Mouse (Mus musculus) c-Kit-negative CD71-positive TER-119-positive erythroid progenitor cells, embryonic 14.5 days (primary cell): ENCODE measurements around the gene Gata3.

Experiments
- DNase-seq: peaks from one replicate; pipeline ENCODE4 v3.0.0-alpha.2; 2013; ENCODE audit warnings: low read depth, low spot score

The Gata3 gene

DNA sequence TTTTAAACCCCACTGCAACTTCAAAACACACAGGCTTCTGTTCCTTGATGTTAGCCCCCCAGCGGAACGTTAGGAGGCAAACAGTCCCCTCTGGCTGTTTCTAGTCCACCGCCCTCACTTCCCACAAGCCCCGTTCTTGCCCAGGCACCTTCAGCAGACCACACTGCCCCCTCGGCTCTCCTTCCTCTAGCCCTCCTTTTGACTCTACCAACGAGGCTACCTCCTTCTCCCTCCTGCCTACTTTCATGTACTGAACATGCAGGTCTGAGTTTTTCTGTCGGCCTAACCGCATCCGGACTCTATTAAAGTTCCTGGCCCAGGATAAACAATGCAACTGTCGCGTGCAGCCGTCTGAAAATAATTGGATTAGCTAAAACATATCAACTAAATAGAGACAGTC lies 17.2 kb downstream of the Gata3 start:
- DNase-seq: no peak

DNA sequence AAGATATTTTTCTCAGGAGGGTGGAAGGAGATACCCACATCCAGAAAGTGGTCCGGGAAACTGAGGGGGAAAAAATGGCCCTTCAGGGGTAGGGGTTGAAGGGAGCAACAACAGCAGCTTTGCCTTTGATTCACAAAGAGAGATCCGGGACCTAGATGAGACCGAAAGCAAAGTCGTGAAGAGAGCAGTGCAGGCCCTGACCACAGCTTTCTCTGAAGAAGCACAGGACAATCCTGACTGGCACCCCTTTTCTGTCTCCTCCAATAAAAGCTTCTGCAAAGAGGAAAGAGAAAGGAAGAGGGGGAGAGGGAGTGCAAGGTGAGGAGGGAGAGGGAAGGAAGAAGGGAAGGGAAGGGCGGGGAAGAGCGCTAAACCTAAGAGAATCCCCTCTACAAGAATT lies 18.0 kb downstream of the Gata3 start:
- no peak for DNase-seq

DNA sequence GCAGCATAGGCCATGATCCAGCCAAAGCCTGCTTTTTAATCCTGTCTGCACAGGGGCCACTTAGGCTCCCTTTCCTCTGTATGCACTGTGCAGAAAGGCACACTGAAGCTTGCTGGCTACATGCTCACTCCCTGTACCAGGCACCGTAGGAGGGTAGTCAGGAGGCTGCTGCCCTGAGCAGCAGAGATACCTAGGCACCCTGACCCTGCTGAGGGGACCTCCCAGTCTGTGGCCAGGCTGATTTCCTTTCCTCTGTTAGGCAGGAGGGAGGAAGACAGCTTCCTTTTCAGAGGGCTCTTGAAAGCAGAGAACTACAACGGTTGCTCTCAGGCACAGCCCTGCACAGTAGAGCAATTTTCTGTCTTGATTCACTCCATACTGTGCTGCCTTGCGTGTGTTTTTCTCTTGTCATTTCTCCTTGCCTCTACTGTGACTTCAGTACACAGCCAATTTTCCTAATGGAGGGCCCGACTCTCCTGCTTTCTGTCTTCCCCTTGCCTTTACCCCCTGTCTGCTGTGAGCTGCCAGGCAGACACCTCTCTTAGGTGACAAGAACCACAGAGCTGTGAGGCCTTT lies 18.6 kb downstream of the Gata3 start:
- DNase-seq: no peak

DNA sequence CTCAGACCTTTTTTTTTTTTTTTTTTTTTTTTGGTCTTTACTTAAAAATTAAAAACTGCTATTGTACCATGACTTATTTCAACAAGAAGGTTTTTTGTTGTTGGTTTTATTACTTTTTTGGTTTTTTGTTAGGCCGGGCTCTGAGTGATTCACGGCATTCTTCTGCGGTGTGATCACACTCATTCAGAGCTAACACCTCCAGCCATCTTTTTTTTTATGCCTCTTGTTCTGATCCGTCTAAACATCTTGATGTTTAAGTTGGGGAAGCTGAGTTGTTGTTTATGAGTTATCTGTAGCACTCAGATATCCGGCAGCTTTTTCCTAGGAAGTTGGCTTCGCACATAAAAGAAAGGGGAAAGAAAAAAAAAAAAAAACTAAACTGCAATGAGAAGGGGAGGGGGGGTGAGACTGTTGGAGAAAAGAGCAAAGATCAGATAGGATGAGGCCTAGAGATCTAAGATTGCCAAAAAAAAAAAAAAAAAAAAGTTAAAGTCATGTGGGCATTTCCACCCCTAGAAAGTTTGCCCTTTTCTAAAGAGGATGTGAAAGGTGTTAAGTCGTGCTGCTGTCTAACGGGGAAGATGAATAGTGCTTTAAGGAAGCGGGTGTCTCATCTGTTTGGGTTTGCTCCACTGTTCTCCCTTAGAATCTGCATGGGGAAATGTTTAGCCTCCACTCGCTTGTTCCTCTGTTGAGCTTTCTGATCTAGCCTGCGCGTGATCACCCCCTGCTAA lies 22.6 kb downstream of the Gata3 start:
- no peak for DNase-seq

DNA sequence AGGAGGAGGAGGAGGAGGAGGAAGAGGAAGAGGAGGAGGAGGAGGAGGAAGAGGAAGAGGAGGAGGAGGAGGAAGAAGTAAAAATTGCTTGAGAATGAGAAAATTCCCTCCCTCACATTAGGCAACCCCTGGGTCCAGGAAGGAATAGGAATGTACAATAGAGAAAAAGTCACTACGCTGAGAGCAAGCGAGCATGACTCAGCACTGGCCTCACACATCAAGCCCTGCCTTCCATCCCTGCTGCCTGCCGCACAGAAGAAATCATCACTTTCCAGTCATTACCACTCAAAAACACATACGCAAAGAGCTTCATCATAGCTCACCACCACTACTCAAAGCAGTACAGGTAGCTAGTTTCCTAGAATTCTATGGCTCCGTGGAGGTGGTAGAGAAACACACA lies 29.1 kb downstream of the Gata3 start:
- DNase-seq: no peak

DNA sequence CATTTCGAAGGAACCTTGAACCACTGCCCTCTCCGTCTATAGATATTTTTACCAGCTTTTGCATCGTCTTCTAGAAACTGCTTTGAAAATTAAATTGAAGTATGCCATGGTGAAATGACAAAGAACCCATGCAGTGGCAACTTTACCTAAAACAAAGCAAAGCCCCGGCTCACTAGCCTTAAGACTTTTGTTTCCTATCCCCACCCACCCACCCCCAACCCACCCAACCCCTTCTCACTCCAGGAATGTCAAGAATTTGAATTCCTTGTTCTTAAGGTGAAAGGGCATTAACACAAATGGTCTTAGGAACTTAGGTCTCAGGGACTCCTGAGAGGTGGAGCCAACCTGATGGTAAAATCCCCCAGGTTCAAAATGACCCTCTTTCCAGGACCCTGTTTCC lies 34.0 kb downstream of the Gata3 start:
- no peak for DNase-seq

DNA sequence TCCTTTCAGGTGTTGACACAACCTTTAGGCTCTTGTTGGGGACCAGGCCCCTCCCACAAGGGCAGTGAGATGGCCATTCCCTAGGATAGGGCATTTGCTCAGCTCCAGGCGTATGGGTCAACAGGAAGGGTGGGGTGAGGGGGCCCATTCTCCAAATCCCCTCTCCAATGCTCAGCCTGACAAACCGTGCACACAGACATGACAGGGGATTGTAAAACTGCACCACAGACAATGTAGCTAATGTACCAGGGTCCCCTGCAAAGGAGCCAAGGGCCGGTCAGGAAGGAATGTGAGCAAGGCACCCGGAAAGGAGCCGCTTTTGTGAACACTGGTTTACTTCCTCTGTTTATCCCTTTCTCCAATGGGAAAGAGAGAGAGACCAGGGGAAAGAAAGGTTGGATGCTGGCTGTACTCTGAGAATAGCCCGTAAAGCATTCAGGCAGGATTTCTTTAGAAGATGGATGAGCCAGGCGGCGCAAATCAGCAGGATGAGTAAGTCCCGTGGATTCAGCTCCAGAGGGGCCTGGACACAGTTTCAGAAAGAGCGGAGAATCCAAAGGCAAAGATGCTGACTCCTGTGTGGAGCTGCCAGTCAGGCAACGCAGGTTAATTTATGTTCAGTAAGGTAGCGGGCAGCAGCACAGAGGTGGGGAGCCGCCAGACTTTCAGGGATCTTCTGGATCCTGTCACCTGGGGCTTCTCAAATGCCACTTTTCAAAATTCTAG lies 36.8 kb downstream of the Gata3 start:
- no peak for DNase-seq

DNA sequence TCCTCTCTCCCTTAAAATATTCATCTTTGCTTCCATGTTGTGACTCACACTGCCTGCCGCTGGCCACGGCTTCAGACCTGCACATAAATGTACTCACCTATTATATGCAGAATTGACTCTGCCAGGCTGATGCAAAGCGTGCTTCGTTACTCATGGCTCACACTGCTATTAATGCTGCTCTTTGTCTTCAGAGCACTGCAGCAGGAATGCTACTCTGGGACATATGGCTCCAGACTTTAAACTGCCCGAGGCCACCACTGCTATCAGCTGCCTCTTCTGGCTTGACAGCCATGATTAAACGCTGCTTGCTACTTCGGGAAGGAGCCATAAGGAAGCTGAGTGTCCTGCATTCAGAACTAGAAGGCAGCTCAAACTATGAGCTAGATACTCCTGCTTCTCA lies 54.6 kb downstream of the Gata3 start:
- no peak for DNase-seq

DNA sequence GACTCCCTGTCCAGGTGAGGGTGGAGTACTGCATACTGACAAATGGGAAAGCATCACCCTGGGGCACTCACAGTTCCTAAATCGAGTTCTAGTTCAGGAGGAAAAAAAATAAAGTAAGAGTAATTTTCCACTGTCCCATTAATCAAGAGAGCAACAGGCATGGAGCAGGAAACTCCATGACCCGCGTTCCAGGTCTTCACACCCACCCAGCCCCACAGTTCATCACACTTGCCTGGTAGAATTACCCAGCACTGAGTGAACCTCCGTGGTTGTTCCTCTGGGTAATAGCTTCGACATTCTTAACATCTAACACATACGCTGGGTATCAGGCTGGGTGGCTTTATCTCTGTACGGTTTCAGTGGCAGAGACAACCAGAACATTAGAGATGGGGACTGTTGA lies 56.1 kb downstream of the Gata3 start:
- no peak for DNase-seq

DNA sequence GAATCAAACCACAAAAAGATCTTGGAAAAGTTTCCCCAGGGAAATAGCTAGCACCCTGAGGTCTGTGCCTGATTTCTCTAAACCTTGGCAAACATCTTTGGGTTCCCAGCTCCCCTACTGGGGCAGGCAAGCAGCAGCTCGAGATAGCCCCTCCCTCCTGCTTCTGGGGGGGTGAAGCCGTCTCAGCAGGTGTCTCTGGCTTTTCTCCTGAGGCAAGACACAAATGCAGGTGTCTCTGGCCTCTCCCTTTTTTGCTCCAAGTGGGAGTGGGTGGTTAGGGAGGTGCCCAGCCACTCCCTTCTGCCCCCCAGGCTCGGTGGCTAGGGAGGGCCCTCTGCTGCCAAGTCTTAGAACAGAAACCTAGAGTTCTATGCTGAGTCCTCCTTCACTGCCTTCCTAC lies 62.2 kb downstream of the Gata3 start:
- DNase-seq: no peak

DNA sequence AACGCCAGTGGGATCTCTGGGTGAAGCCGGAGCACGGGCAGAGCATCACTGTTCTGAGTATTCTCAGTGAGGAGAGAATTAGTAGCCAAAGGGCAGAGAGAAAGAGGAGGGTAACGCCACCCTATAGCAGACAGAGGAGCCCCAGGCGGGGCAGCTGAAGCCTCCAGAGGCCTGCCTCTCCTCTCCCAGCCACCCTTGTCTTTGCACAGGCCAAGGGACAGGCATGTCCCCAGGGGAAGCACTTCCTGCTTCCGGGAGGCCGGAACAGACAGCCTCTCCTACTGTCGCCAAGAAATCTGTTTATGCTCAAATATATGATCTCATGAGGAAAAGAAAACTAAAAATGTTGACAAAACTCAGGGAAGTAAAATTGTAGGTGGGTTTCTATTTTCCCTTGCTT lies 69.2 kb downstream of the Gata3 start:
- no peak for DNase-seq

DNA sequence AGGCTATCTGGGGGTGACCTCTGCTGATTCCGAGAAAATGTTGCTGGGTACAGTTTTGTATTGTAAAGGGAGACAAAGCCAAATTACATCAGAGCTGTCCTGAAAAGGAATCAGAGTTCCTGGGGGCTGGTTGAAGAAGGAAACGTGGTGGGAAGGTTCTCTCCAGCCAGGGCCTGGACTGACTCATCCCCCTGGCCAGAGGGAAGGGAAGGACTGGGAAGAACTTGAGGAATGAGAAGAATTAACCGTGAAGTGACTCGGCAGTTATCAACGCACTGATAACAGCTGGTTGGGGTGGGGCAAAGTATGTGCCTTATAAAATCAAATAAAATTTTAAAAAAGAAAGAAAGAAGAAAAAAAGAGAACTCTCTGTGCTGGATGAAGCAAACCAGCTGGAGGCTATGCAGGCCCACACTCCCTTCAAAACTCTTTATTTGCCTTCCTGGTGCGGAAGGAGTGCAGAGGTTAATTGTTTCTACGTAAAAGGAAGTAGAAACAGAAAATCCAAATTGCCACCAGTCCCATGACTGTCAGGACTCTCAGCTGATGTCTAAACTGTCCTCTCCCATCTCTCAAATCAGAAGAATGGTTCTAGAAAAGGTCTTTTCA lies 71.6 kb downstream of the Gata3 start:
- DNase-seq: no peak
